Mouse (Mus musculus): ENCODE data around the gene Olfr129. TPM values are rescaled to one million over a fixed set of nuclear protein-coding genes. Genes with fewer than 3 reads are reported as not detected.

The Olfr129 gene
- polyA plus RNA-seq, 1 experiment from 2014 or later = not detected

Other genes with a start within 250 kb of the Olfr129 start
- gene Olfr125, start 227.1 kb downstream of the Olfr129 start, polyA plus RNA-seq (2014; fragmentation: Nextera tagmentation; extraction: Ambion mirVana) = not detected in 2 replicates
- gene Olfr126, start 212.6 kb downstream of the Olfr129 start, polyA plus RNA-seq (2014; fragmentation: Nextera tagmentation; extraction: Ambion mirVana) = not detected in 2 replicates
- not detected in 2 replicates for gene Olfr127, start 159.6 kb downstream of the Olfr129 start, polyA plus RNA-seq (2014; fragmentation: Nextera tagmentation; extraction: Ambion mirVana)
- gene Olfr128, start 139.5 kb downstream of the Olfr129 start, polyA plus RNA-seq (2014; fragmentation: Nextera tagmentation; extraction: Ambion mirVana) = not detected in 2 replicates
- gene Olfr761, start 107.0 kb downstream of the Olfr129 start, polyA plus RNA-seq (2014; fragmentation: Nextera tagmentation; extraction: Ambion mirVana) = not detected in 2 replicates
- not detected in 2 replicates for gene Olfr130, start 3.8 kb upstream of the Olfr129 start, polyA plus RNA-seq (2014; fragmentation: Nextera tagmentation; extraction: Ambion mirVana)
- not detected in 2 replicates for gene Olfr131, start 28.6 kb upstream of the Olfr129 start, polyA plus RNA-seq (2014; fragmentation: Nextera tagmentation; extraction: Ambion mirVana)
- gene Olfr132, start 74.4 kb upstream of the Olfr129 start, polyA plus RNA-seq (2014; fragmentation: Nextera tagmentation; extraction: Ambion mirVana) = not detected in 2 replicates
- not detected in 2 replicates for gene Olfr133, start 85.2 kb upstream of the Olfr129 start, polyA plus RNA-seq (2014; fragmentation: Nextera tagmentation; extraction: Ambion mirVana)
- gene Olfr134, start 111.3 kb upstream of the Olfr129 start, polyA plus RNA-seq (2014; fragmentation: Nextera tagmentation; extraction: Ambion mirVana) = not detected in 2 replicates
- not detected in 2 replicates for gene Olfr135, start 144.3 kb upstream of the Olfr129 start, polyA plus RNA-seq (2014; fragmentation: Nextera tagmentation; extraction: Ambion mirVana)
- gene Olfr138, start 201.0 kb upstream of the Olfr129 start, polyA plus RNA-seq (2014; fragmentation: Nextera tagmentation; extraction: Ambion mirVana) = not detected in 2 replicates
- not detected in 2 replicates for gene Olfr137, start 247.5 kb upstream of the Olfr129 start, polyA plus RNA-seq (2014; fragmentation: Nextera tagmentation; extraction: Ambion mirVana)